Mouse (Mus musculus) leukemia stem cell, adult 10-12 weeks (primary cell): ENCODE measurements around the gene Pjvk. TPM values are rescaled to one million over a fixed set of nuclear protein-coding genes. Genes with fewer than 3 reads are reported as not detected.

Experiments
- polyA plus RNA-seq: library from polyadenylated mRNA; stranded (reverse); fragments of >175 nt; gene quantifications from 2 replicates; pipeline ENCODE4 v1.2.3, GENCODE M21; 2012; ENCODE audit warnings: low replicate concordance

The Pjvk gene
- not detected in 2 replicates for polyA plus RNA-seq

GRCm38 (mm10) chr2:76647883-76648570, at the start of gene Pjvk, which contains the start of gene Prkra:
Pjvk (plus strand) TSS chr2:76648476.
Prkra (minus strand) TSS chr2:76648015.

GRCm38 (mm10) chr2:76672966-76673392, 24.7 kb downstream of the Pjvk start, which contains the start of gene Fkbp7:
Fkbp7 (minus strand) TSS chr2:76673116.

GRCm38 (mm10) chr2:76674725-76675427, 26.6 kb downstream of the Pjvk start, which contains the start of gene Plekha3:
Plekha3 (plus strand) TSS chr2:76675281.

Other genes with a start within 250 kb of the Pjvk start
- gene Osbpl6, start 242.0 kb upstream of the Pjvk start, polyA plus RNA-seq: 1.2 and 1.8 TPM in 2 replicates
- 3.6 and 3.8 TPM in 2 replicates for gene Prkra, start 461 bp upstream of the Pjvk start, polyA plus RNA-seq
- 0.28 TPM in 1 of 2 replicates, not detected in the other for gene Fkbp7, start 24.6 kb downstream of the Pjvk start, polyA plus RNA-seq
- gene Plekha3, start 26.8 kb downstream of the Pjvk start, polyA plus RNA-seq: 3.1 and 4.7 TPM in 2 replicates